Mouse (Mus musculus): ENCODE measurements around the gene Gba2. TPM values are rescaled to one million over a fixed set of nuclear protein-coding genes. Genes with fewer than 3 reads are reported as not detected.

Gba2 gene
- polyA plus RNA-seq, 1 experiment from 2014 or later, result 15.9 TPM

- Histone ChIP-seq H3K36me3 (ENCODE audit: insufficient read depth, low read length) (peaks cover 30% of the 10 kb centered on the region), H3K9me3 (replicated peaks; ENCODE audit: low read length) (no peaks in the 10 kb centered on the region), H3K4me1 (replicated peaks; ENCODE audit: insufficient read depth, low read length) (peaks cover 20% of the 10 kb centered on the region; the same call in 1 of the 2 replicates), H3K27ac (no peak overlapping the region), H3K27me3 (ENCODE audit: insufficient read depth, low read length) (no peaks in the 10 kb centered on the region), H3K4me3 (replicated peaks; ENCODE audit: low read depth, low read length) (peak overlapping the region; percentile 72), H3K4me2 (ENCODE audit: low read length) (peak overlapping the region; percentile 85), H3K9ac (ENCODE audit: low read depth, low read length) (peak overlapping the region; percentile 78)
- ATAC-seq (replicated peaks; ENCODE audit: low FRiP score, low read depth) (no peak), DNase-seq (ENCODE audit: low spot score) (no peak)
- no peak for TF ChIP-seq CTCF (IDR thresholded peaks at IDR 0.05; ENCODE audit: low read depth)
- 29% methylated on average over 8 of the region's 8 CpGs for WGBS
Measured at GRCm38 (mm10) chr4:43577237-43577881, 1.3 kb downstream of the Gba2 start.

GRCm38 (mm10) chr4:43575356-43575755 lies 3.3 kb downstream of the Gba2 start:
- H3K4me3 ChIP-seq (replicated peaks; ENCODE audit: low read depth, low read length), result no peak overlapping the region
- no peak for TF ChIP-seq CTCF (IDR thresholded peaks at IDR 0.05; ENCODE audit: low read depth)
- DNase-seq (ENCODE audit: low spot score) (no peak), ATAC-seq (replicated peaks; ENCODE audit: low FRiP score, low read depth) (no peak)
- H3K4me1 ChIP-seq (replicated peaks; ENCODE audit: insufficient read depth, low read length), result peaks cover 20% of the 10 kb centered on the region; the same call in 1 of the 2 replicates
- H3K4me2 ChIP-seq (ENCODE audit: low read length), result no peak overlapping the region
- WGBS, result 78% methylated on average over 2 of the region's 2 CpGs
- H3K27me3 ChIP-seq (ENCODE audit: insufficient read depth, low read length), result no peaks in the 10 kb centered on the region
- H3K36me3 ChIP-seq (ENCODE audit: insufficient read depth, low read length), result peaks cover 28% of the 10 kb centered on the region; the same call in 1 of the 2 replicates
- no peak overlapping the region for H3K9ac ChIP-seq (ENCODE audit: low read depth, low read length)
- H3K27ac ChIP-seq, result no peak overlapping the region
- no peaks in the 10 kb centered on the region for H3K9me3 ChIP-seq (replicated peaks; ENCODE audit: low read length)

- 90% methylated on average over 4 of the region's 4 CpGs for WGBS
- no peak overlapping the region for H3K4me2 ChIP-seq (ENCODE audit: low read length)
- TF ChIP-seq CTCF (IDR thresholded peaks at IDR 0.05; ENCODE audit: low read depth), result no peak
- H3K27ac ChIP-seq, result no peak overlapping the region
- peaks cover 14% of the 10 kb centered on the region; the same call in 1 of the 2 replicates for H3K4me1 ChIP-seq (replicated peaks; ENCODE audit: insufficient read depth, low read length)
- no peaks in the 10 kb centered on the region for H3K9me3 ChIP-seq (replicated peaks; ENCODE audit: low read length)
- H3K9ac ChIP-seq (ENCODE audit: low read depth, low read length), result no peak overlapping the region
- DNase-seq (ENCODE audit: low spot score) (no peak), ATAC-seq (replicated peaks; ENCODE audit: low FRiP score, low read depth) (no peak)
- H3K4me3 ChIP-seq (replicated peaks; ENCODE audit: low read depth, low read length), result no peak overlapping the region
- peaks cover 45% of the 10 kb centered on the region for H3K36me3 ChIP-seq (ENCODE audit: insufficient read depth, low read length)
- H3K27me3 ChIP-seq (ENCODE audit: insufficient read depth, low read length), result no peaks in the 10 kb centered on the region
Measured at GRCm38 (mm10) chr4:43573561-43573960, 5.1 kb downstream of the Gba2 start.

DNA sequence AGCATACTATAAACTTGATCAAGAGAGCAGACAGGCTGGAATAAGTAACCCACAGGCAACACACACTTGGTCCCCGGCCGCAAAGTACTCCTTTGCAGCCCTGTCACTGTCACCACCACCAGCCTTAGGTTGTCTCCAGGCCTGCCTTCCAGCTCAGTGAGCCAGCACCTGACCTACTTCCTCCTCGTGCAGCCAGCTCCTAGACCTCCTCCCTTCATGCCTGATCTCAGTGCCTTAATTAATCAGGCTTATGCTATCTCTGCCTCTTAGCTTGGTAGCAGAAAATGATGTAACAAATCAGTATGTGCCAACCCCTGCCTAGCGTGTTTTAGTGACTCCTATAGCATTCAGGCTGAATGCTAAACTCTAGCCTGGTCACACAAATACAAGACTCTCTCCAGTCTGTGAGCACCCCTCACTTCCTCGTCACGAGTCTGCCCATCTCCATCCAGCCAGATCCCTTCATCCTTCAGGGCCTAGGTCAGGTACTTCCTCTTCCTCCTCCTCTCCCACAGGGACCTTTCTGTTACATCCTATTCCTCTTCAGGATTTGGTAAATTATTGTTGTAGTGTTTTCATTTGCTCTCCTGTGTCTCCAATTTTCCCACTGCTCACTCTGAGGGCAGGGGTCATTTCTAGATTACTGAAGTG lies 7.2 kb downstream of the Gba2 start:
- Histone ChIP-seq H3K4me1 (replicated peaks; ENCODE audit: insufficient read depth, low read length) (peaks cover 4% of the 10 kb centered on the region; the same call in 1 of the 2 replicates), H3K27me3 (ENCODE audit: insufficient read depth, low read length) (no peaks in the 10 kb centered on the region), H3K9ac (ENCODE audit: low read depth, low read length) (no peak overlapping the region), H3K9me3 (replicated peaks; ENCODE audit: low read length) (no peaks in the 10 kb centered on the region), H3K4me3 (replicated peaks; ENCODE audit: low read depth, low read length) (no peak overlapping the region), H3K27ac (no peak overlapping the region), H3K36me3 (ENCODE audit: insufficient read depth, low read length) (peaks cover 65% of the 10 kb centered on the region), H3K4me2 (ENCODE audit: low read length) (no peak overlapping the region)
- no peak for TF ChIP-seq CTCF (IDR thresholded peaks at IDR 0.05; ENCODE audit: low read depth)
- ATAC-seq (replicated peaks; ENCODE audit: low FRiP score, low read depth), result no peak
- DNase-seq (ENCODE audit: low spot score), result no peak
- WGBS, result 77% methylated on average over 6 of the region's 6 CpGs

DNA sequence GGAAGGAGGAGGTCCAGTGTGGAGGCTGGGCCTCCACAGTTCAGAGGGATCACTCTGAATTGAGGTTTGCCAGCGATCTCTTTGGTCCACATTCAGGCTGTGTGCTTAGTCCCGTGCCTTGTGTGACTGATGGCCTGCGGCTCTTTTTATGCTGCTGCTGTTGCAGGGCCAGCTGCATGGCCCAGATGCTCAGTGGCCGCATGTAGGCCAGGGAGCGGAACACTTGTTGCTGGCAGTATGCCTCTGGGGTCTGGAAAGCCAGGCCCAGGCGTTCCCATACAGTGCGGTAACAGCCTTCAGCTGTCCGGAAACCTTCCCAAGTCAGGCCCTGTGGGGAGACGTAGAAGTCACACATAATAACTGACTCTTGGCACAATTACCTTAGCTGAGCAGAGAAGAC lies 11.5 kb downstream of the Gba2 start:
- 92% methylated on average over 9 of the region's 9 CpGs for WGBS

DNA sequence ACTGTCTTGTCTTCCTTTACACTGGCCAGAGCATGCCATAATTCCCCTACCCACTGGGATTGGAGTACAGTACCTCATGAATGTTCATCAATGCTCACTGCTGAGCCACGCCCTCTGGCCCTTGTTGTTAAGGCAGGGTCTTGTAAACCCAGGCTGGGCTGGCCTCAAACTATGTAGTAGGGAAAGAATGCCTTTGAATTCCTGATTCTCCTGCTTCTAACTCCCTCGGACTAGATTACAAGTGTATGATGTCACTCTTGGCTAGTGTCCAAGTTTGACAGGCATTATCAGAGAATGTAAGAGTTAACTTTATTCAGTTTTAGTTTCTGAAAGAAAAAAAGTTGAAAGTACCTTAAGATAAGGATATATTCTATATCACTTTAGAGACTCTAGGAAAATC lies 14.4 kb downstream of the Gba2 start:
- no peak overlapping the region for H3K4me2 ChIP-seq (ENCODE audit: low read length)
- H3K36me3 ChIP-seq (ENCODE audit: insufficient read depth, low read length), result peaks cover 45% of the 10 kb centered on the region
- no peaks in the 10 kb centered on the region for H3K27me3 ChIP-seq (ENCODE audit: insufficient read depth, low read length)
- no peaks in the 10 kb centered on the region for H3K9me3 ChIP-seq (replicated peaks; ENCODE audit: low read length)
- peaks cover 30% of the 10 kb centered on the region for H3K4me1 ChIP-seq (replicated peaks; ENCODE audit: insufficient read depth, low read length)
- WGBS, result 47% methylated on average over 2 of the region's 2 CpGs
- H3K9ac ChIP-seq (ENCODE audit: low read depth, low read length), result no peak overlapping the region
- H3K27ac ChIP-seq, result no peak overlapping the region
- H3K4me3 ChIP-seq (replicated peaks; ENCODE audit: low read depth, low read length), result no peak overlapping the region
- DNase-seq (ENCODE audit: low spot score), result peak; percentile 40
- TF ChIP-seq CTCF (IDR thresholded peaks at IDR 0.05; ENCODE audit: low read depth), result no peak
- ATAC-seq (replicated peaks; ENCODE audit: low FRiP score, low read depth), result no peak

More for the DNA sequence above, 11.5 kb downstream of the Gba2 start:
- Histone ChIP-seq H3K27me3 (ENCODE audit: insufficient read depth, low read length) (no peaks in the 10 kb centered on the region), H3K4me3 (replicated peaks; ENCODE audit: low read depth, low read length) (no peak overlapping the region), H3K27ac (no peak overlapping the region), H3K9ac (ENCODE audit: low read depth, low read length) (no peak overlapping the region), H3K36me3 (ENCODE audit: insufficient read depth, low read length) (peaks cover 68% of the 10 kb centered on the region), H3K9me3 (replicated peaks; ENCODE audit: low read length) (no peaks in the 10 kb centered on the region), H3K4me2 (ENCODE audit: low read length) (no peak overlapping the region), H3K4me1 (replicated peaks; ENCODE audit: insufficient read depth, low read length) (peaks cover 9% of the 10 kb centered on the region; the same call in 1 of the 2 replicates)
- TF ChIP-seq CTCF (IDR thresholded peaks at IDR 0.05; ENCODE audit: low read depth), result no peak
- ATAC-seq (replicated peaks; ENCODE audit: low FRiP score, low read depth), result no peak
- DNase-seq (ENCODE audit: low spot score), result no peak
